Mouse (Mus musculus): Measurements from ENCODE around the gene Homer2. TPM values are rescaled to one million over a fixed set of nuclear protein-coding genes. Genes with fewer than 3 reads are reported as not detected.

Homer2 gene
- 21.0 and 24.4 TPM in 2 replicates for polyA plus RNA-seq (2014; fragmentation: Nextera tagmentation; extraction: Ambion mirVana)

DNA sequence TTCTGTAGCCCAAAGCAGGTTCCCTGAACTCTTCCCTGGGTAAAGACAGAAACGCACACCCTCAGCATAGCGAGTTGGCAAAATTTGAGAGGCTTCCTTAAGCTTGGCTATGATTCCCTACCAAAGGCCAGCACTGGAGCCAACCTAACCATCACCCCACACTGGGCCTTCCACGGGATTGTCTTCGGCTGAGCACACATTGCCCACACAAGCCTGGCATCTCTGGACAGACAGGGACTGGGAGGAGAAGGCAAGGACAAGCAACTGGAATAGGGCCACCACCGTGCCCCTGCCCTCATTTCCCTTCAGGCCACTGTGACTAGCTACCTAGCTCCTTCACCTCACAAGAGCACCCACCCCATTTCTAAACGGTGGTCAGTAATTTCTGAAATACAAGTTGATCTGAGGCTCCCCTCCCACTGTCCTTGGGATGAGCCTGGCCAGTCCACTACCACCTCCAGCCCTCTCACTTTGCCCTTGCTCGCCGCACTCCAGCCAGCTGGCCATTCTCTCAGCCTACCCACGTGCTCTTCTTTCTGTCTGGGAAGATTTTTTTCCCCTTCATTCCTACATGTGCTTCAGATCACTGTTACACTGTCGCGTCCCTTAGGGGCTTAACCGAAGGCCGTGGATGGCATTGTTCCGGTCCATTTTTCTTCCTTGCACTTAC is at the start of gene Homer2:
Gene Homer2, minus strand, starts transcription at position 57 of the 670 bp plus-strand sequence.
- 72% methylated on average over 14 of the region's 14 CpGs for WGBS
- Histone ChIP-seq H3K9ac (replicated peaks; ENCODE audit: low read length) (peak within 1 kb of the TSS; percentile 74), H3K4me3 (ENCODE audit: low read depth, low read length) (peak within 1 kb of the TSS; percentile 68), H3K36me3 (replicated peaks; ENCODE audit: control insufficient read depth, insufficient read depth, low read depth, low read length) (no peaks in the 10 kb centered on the region), H3K27me3 (ENCODE audit: control insufficient read depth, insufficient read depth, low read length) (peaks cover 3% of the 10 kb centered on the region), H3K4me2 (ENCODE audit: low read depth, low read length) (peak within 1 kb of the TSS; percentile 94), H3K4me1 (ENCODE audit: control insufficient read depth, insufficient read depth, low read length) (peaks cover 4% of the 10 kb centered on the region; the same call in 1 of the 2 replicates), H3K27ac (replicated peaks; ENCODE audit: low read depth, low read length) (no peak within 1 kb of the TSS; the same call in 1 of the 2 replicates), H3K9me3 (replicated peaks; ENCODE audit: control insufficient read depth, low read length) (no peaks in the 10 kb centered on the region)
- ATAC-seq (replicated peaks; ENCODE audit: insufficient number of reproducible peaks, low FRiP score, low TSS enrichment, low read depth) (no peak), DNase-seq (ENCODE audit: low spot score) (no peak)

DNA sequence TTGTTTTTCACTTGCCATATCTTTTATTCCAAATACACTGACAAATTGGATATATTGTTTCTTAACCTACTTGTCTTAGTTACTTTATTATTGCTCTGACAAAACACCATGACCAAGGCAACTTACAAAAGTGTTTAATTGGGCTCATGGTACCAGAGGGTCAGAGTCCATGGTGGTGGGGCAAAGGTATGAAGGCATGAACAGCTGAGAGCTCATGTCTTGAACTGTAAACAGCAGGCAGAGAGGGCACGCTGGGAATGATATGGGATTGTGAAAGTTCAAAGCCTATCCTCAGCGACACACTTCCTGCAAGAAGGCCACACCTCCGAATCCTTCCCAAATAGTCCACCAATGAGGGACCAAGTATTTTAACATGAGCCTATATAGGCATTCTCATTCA is 40.6 kb upstream of the Homer2 start:
- DNase-seq (ENCODE audit: low spot score), result no peak
- Histone ChIP-seq H3K9me3 (replicated peaks; ENCODE audit: control insufficient read depth, low read length) (no peaks in the 10 kb centered on the region), H3K27ac (replicated peaks; ENCODE audit: low read depth, low read length) (no peak overlapping the region), H3K4me3 (ENCODE audit: low read depth, low read length) (no peak overlapping the region), H3K4me1 (ENCODE audit: control insufficient read depth, insufficient read depth, low read length) (no peaks in the 10 kb centered on the region), H3K4me2 (ENCODE audit: low read depth, low read length) (no peak overlapping the region), H3K27me3 (ENCODE audit: control insufficient read depth, insufficient read depth, low read length) (no peaks in the 10 kb centered on the region), H3K9ac (replicated peaks; ENCODE audit: low read length) (no peak overlapping the region), H3K36me3 (replicated peaks; ENCODE audit: control insufficient read depth, insufficient read depth, low read depth, low read length) (no peaks in the 10 kb centered on the region)
- no peak for ATAC-seq (replicated peaks; ENCODE audit: insufficient number of reproducible peaks, low FRiP score, low TSS enrichment, low read depth)
- 84% methylated on average over 3 of the region's 3 CpGs for WGBS

DNA sequence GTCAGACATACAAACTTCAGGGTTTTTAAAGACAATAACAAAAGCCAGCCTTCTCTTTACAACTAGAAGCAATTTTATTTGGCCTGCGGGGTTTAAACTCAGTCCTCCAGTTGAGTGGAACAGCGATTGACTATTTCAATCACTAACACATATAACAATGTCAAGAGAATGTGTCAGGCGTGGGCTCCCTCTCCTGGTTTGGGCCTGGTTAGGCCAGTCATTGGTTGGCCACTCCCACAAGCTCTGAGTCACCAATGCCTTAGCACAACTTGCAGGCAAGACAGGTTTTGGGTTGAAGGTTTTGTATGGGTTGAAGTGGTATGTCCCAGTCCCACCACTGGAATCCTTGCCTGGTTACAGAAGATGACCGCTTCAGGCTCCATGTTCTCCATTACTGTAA is 36.8 kb upstream of the Homer2 start:
- H3K9ac ChIP-seq (replicated peaks; ENCODE audit: low read length), result no peak overlapping the region
- WGBS, result 75% methylated on average over 4 of the region's 4 CpGs
- no peak overlapping the region for H3K27ac ChIP-seq (replicated peaks; ENCODE audit: low read depth, low read length)
- H3K4me2 ChIP-seq (ENCODE audit: low read depth, low read length), result no peak overlapping the region
- H3K9me3 ChIP-seq (replicated peaks; ENCODE audit: control insufficient read depth, low read length), result no peaks in the 10 kb centered on the region
- H3K4me1 ChIP-seq (ENCODE audit: control insufficient read depth, insufficient read depth, low read length), result no peaks in the 10 kb centered on the region
- peak; percentile 30 for DNase-seq (ENCODE audit: low spot score)
- H3K36me3 ChIP-seq (replicated peaks; ENCODE audit: control insufficient read depth, insufficient read depth, low read depth, low read length), result no peaks in the 10 kb centered on the region
- no peak overlapping the region for H3K4me3 ChIP-seq (ENCODE audit: low read depth, low read length)
- no peak for ATAC-seq (replicated peaks; ENCODE audit: insufficient number of reproducible peaks, low FRiP score, low TSS enrichment, low read depth)
- H3K27me3 ChIP-seq (ENCODE audit: control insufficient read depth, insufficient read depth, low read length), result no peaks in the 10 kb centered on the region

DNA sequence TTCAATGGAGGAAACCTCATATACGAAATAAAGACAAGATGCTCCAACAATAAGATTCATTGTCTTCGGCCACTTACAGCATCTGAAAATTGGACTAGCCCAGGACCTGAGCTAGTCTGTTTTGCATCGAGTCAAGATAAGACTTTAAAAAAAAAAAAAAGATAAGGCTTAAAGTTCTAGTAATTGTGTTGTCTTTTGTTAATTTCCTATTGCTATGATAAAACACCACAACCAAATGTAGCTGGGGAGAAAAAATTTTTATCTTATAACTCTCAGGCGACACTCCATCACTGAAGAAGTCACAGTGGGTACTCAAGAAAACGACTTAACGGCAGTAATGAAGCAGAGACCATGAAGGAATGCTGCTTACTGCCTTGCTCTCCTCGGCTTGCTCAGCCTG is 32.7 kb upstream of the Homer2 start:
- H3K4me2 ChIP-seq (ENCODE audit: low read depth, low read length), result no peak overlapping the region
- no peak overlapping the region for H3K27ac ChIP-seq (replicated peaks; ENCODE audit: low read depth, low read length)
- H3K36me3 ChIP-seq (replicated peaks; ENCODE audit: control insufficient read depth, insufficient read depth, low read depth, low read length), result no peaks in the 10 kb centered on the region
- ATAC-seq (replicated peaks; ENCODE audit: insufficient number of reproducible peaks, low FRiP score, low TSS enrichment, low read depth) (no peak), DNase-seq (ENCODE audit: low spot score) (no peak)
- no peaks in the 10 kb centered on the region for H3K4me1 ChIP-seq (ENCODE audit: control insufficient read depth, insufficient read depth, low read length)
- WGBS, result 92% methylated on average over 7 of the region's 7 CpGs
- no peaks in the 10 kb centered on the region for H3K27me3 ChIP-seq (ENCODE audit: control insufficient read depth, insufficient read depth, low read length)
- no peaks in the 10 kb centered on the region for H3K9me3 ChIP-seq (replicated peaks; ENCODE audit: control insufficient read depth, low read length)
- H3K4me3 ChIP-seq (ENCODE audit: low read depth, low read length), result no peak overlapping the region
- no peak overlapping the region for H3K9ac ChIP-seq (replicated peaks; ENCODE audit: low read length)

DNA sequence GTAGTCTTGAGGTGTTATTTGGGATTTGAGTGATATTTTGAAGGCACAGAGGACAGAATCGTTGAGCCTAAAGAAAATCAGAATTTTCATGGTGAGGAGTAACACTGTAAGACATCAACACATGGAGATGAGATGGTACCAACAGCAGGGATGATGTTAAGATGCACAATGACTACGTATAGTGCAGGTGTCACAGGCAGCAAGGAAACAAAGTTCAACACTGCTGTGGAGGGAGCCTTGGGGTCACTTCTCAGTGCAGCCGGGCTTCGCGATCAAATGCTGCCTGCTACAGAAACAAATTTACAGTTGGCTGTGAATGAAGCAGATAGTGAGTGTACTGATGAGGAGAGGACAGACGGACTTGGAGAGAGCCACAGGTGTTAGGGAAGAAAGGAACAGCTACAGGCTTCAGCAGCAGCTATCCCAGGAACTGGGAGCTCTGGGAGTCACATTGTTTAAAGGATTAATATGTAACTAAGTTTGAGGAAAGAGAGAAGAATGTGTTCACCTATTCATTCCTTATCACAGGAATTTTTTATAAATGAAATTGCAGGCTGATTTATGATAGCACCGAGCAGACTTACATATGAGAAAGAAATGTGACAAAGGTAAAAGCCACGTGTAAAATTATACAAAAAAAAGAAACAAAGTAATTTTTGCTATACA is 31.5 kb upstream of the Homer2 start:
- 82% methylated on average over 8 of the region's 8 CpGs for WGBS
- H3K4me3 ChIP-seq (ENCODE audit: low read depth, low read length), result no peak overlapping the region
- no peak overlapping the region for H3K9ac ChIP-seq (replicated peaks; ENCODE audit: low read length)
- no peak for DNase-seq (ENCODE audit: low spot score)
- H3K4me2 ChIP-seq (ENCODE audit: low read depth, low read length), result no peak overlapping the region
- no peaks in the 10 kb centered on the region for H3K27me3 ChIP-seq (ENCODE audit: control insufficient read depth, insufficient read depth, low read length)
- no peaks in the 10 kb centered on the region for H3K4me1 ChIP-seq (ENCODE audit: control insufficient read depth, insufficient read depth, low read length)
- no peaks in the 10 kb centered on the region for H3K36me3 ChIP-seq (replicated peaks; ENCODE audit: control insufficient read depth, insufficient read depth, low read depth, low read length)
- H3K27ac ChIP-seq (replicated peaks; ENCODE audit: low read depth, low read length), result no peak overlapping the region
- ATAC-seq (replicated peaks; ENCODE audit: insufficient number of reproducible peaks, low FRiP score, low TSS enrichment, low read depth), result no peak
- no peaks in the 10 kb centered on the region for H3K9me3 ChIP-seq (replicated peaks; ENCODE audit: control insufficient read depth, low read length)

DNA sequence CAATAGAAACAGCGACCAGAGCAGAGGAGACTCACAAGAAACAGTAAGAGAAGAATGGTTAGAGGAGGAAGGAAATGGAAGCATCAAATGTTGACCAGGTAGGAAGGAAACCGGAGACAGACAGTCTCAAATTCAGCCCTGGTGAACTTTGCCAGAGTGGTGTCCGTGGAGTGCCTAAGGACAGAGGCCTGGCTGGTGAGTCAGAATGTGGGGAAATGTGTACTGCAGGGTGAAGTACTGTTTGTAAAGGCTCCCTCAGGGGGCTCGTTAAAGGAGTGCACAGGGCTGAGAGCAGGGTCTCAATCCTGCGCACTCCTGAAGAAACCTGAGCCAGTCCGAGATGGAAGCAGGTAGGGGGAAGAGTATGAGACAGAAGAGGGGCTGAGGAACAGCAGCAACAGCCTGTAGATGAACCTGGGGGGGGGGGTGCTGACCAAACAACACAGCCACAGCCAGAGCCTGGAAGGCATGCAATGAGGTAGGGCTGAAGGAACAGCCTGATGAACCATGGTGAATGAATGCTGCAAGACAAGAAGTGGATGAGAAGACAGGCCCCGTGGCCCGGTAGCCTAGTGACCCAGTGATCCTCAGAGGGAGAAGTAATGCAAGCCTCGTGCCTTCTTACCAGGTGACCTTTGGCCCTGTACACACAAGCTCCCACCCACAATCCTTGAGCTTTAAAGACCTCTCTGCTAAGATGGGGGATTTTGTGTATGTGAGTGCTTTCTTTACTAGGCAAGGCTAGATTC is 28.1 kb upstream of the Homer2 start:
- no peak overlapping the region for H3K9ac ChIP-seq (replicated peaks; ENCODE audit: low read length)
- DNase-seq (ENCODE audit: low spot score) (no peak), ATAC-seq (replicated peaks; ENCODE audit: insufficient number of reproducible peaks, low FRiP score, low TSS enrichment, low read depth) (no peak)
- no peak overlapping the region for H3K4me3 ChIP-seq (ENCODE audit: low read depth, low read length)
- H3K9me3 ChIP-seq (replicated peaks; ENCODE audit: control insufficient read depth, low read length), result no peaks in the 10 kb centered on the region
- no peaks in the 10 kb centered on the region for H3K27me3 ChIP-seq (ENCODE audit: control insufficient read depth, insufficient read depth, low read length)
- H3K36me3 ChIP-seq (replicated peaks; ENCODE audit: control insufficient read depth, insufficient read depth, low read depth, low read length), result no peaks in the 10 kb centered on the region
- H3K4me1 ChIP-seq (ENCODE audit: control insufficient read depth, insufficient read depth, low read length), result no peaks in the 10 kb centered on the region
- WGBS, result 61% methylated on average over 9 of the region's 9 CpGs
- H3K4me2 ChIP-seq (ENCODE audit: low read depth, low read length), result no peak overlapping the region
- no peak overlapping the region for H3K27ac ChIP-seq (replicated peaks; ENCODE audit: low read depth, low read length)

DNA sequence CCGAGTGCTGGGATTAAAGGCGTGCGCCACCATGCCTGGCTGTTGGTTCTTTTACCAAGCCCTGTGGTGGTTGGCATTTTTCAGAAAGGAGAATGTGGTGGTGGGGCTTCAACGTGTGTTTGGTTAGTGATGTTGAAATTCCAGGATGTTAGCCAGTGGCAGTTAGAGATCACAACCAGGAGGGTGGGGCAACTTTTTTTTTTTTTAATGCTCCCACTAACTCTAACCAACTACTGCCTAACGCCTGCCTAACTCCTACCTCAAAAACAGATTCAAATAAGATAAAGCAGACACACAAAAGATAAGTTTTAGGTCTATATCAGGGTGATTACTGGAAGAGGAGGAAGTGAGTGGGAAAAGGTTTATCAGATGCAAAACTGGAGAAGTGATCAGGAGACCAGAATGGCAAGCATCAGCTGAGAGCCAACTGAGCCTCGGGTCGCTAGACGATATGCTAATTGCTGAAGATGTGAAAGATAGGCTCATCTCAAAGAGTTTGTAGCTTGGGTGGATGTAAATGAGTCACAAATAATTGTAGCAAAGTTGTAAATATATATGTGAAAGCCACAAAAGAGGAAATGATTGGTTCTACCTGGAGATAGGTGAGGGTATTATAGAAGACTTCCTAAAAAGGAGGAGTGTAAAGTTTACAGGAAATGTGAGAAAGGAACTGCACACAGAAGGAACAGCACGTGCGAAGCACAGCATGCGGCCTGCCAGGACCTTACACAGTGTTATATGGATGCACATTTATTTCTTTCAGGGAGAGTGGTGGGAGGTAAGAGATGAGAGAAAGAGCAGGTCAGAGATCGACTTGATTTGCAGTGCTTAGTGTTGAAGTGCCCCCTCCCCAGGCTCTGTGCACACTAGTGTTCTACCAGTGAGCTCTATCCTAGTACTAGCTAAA is 25.1 kb upstream of the Homer2 start:
- H3K27ac ChIP-seq (replicated peaks; ENCODE audit: low read depth, low read length), result no peak overlapping the region
- no peak overlapping the region for H3K9ac ChIP-seq (replicated peaks; ENCODE audit: low read length)
- H3K4me2 ChIP-seq (ENCODE audit: low read depth, low read length), result no peak overlapping the region
- WGBS, result 88% methylated on average over 12 of the region's 12 CpGs
- no peak overlapping the region for H3K4me3 ChIP-seq (ENCODE audit: low read depth, low read length)
- no peaks in the 10 kb centered on the region for H3K36me3 ChIP-seq (replicated peaks; ENCODE audit: control insufficient read depth, insufficient read depth, low read depth, low read length)
- no peaks in the 10 kb centered on the region for H3K9me3 ChIP-seq (replicated peaks; ENCODE audit: control insufficient read depth, low read length)
- no peak for DNase-seq (ENCODE audit: low spot score)
- ATAC-seq (replicated peaks; ENCODE audit: insufficient number of reproducible peaks, low FRiP score, low TSS enrichment, low read depth), result no peak
- no peaks in the 10 kb centered on the region for H3K27me3 ChIP-seq (ENCODE audit: control insufficient read depth, insufficient read depth, low read length)
- H3K4me1 ChIP-seq (ENCODE audit: control insufficient read depth, insufficient read depth, low read length), result no peaks in the 10 kb centered on the region
